ENCODE assay signal across 8 mouse cellular contexts in the genomic region with DNA sequence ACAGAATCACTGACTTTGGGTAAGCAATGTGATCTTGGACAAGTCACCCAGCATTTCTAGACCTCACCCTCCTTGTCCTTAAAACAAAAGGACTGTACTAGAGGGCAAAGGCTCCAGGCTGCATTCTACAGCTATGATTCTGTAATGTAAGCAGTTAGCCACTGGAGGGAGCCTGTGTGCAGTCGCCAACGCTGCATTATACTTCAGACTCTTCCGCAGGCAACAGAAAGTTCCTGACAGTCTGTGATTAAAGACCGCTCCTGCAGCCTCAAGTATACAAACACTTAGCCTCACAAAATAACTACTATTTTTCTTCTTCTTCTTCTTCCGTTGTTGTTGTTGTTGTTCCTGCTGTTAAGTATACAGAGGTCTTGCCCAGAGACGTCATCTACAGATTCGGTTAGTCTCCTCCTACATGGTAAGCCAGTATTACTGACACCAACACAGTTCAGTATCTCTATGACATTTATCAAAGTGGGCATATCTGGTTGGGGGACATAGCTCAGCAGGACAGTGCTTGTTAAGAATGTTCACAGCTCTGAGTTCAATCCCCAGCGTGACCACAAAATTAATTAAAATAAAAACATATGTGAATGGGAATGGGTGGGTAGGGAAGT. TPM values are rescaled to one million over a fixed set of nuclear protein-coding genes. Genes with fewer than 3 reads are reported as not detected.
DNase-seq lines count a peak whose midpoint lies in the region; ATAC-seq lines count a peak whose summit lies in the region.

No protein-coding gene starts in this region.

- H3K4me2 ChIP-seq in stomach, embryonic 14.5 days (replicated peaks; ENCODE audit: low read depth, low read length): peak overlapping the region; percentile 21

- H3K9me3 ChIP-seq in hindbrain, embryonic 10.5 days: no peaks in the 10 kb centered on the region
- H3K9me3 ChIP-seq in stomach, embryonic 14.5 days (ENCODE audit: control insufficient read depth, low read depth, low read length): no peaks in the 10 kb centered on the region

- whole genome bisulfite sequencing in hindbrain, embryonic 10.5 days: 27% methylated on average over 8 of the region's 8 CpGs
- 18% methylated on average over 8 of the region's 8 CpGs for WGBS in stomach, embryonic 14.5 days

- no peak overlapping the region for H3K27ac ChIP-seq in hindbrain, embryonic 10.5 days
- no peak overlapping the region for H3K27ac ChIP-seq in stomach, embryonic 14.5 days (ENCODE audit: low read length)

- H3K9ac ChIP-seq in stomach, embryonic 14.5 days (replicated peaks; ENCODE audit: low read depth, low read length): no peak overlapping the region

- H3K4me1 ChIP-seq in hindbrain, embryonic 10.5 days (replicated peaks): peaks cover 3% of the 10 kb centered on the region
- 0 out of 2 replicates have a peak, but pooled peaks cover 4% of the 10 kb centered on the region for H3K4me1 ChIP-seq in stomach, embryonic 14.5 days (ENCODE audit: control insufficient read depth, insufficient read depth, low read length)

- no peaks in the 10 kb centered on the region; the same call in 1 of the 2 replicates for H3K27me3 ChIP-seq in hindbrain, embryonic 10.5 days (ENCODE audit: insufficient read depth, poor library complexity, severe bottlenecking)
- H3K27me3 ChIP-seq in stomach, embryonic 14.5 days (ENCODE audit: control insufficient read depth, insufficient read depth, low read length): no peaks in the 10 kb centered on the region

- peak; percentile 66; the same call in 1 of the 2 replicates for ATAC-seq in erythroblast, adult 5-6 weeks (replicated peaks; ENCODE audit: low FRiP score, poor library complexity, severe bottlenecking)
- peak; percentile 93 for ATAC-seq in megakaryocyte-erythroid progenitor cell, adult 5-6 weeks (replicated peaks; ENCODE audit: low FRiP score, low TSS enrichment, poor library complexity, severe bottlenecking)
- peak; percentile 18; the same call in 1 of the 2 replicates for ATAC-seq in stomach, embryonic 14.5 days (ENCODE audit: insufficient number of reproducible peaks, insufficient read depth, low FRiP score, low read depth)

- DNase-seq in layer of hippocampus, adult 11-12 months (ENCODE audit: low spot score): peak; percentile 67
- no peak for DNase-seq in layer of hippocampus, adult 9-11 months
- peak; percentile 72 for DNase-seq in adrenal gland, postnatal 10 days
- peak; percentile 57 for DNase-seq in hindbrain, embryonic 10.5 days (ENCODE audit: low spot score)
- peak; percentile 69 to 77 for DNase-seq in left cerebral cortex, postnatal 14 days (ENCODE audit: low spot score in 2 of 2)

- H3K4me3 ChIP-seq in hindbrain, embryonic 10.5 days: peak overlapping the region; percentile 27
- H3K4me3 ChIP-seq in stomach, embryonic 14.5 days (ENCODE audit: low read depth, low read length): 0 out of 2 replicates have a peak overlapping the region, but pooled peaks have one; percentile 1

- H3K36me3 ChIP-seq in hindbrain, embryonic 10.5 days: no peaks in the 10 kb centered on the region
- no peaks in the 10 kb centered on the region for H3K36me3 ChIP-seq in stomach, embryonic 14.5 days (ENCODE audit: control insufficient read depth, insufficient read depth, low read length)

- intact Hi-C loops in left cerebral cortex, postnatal 14 days (cut with DNase I): no loop called here

RNA-seq across cellular contexts. Expression of gene Chrna1, which starts 13.0 kb away (rescaled TPM):
- 1 to 10 TPM in 1 of 2 experiments, under 1 TPM in 1; 0.39 to 1.6 TPM for total RNA-seq in adrenal gland, postnatal 10 days (2021)
- 0.38 and 0.84 TPM in 2 replicates for total RNA-seq in erythroblast, adult 5-6 weeks (2015; ENCODE audit: low replicate concordance)
- total RNA-seq in erythroblast, adult 5-6 weeks (2017; ENCODE audit: low replicate concordance): 0.17 and 1.3 TPM in 2 replicates
- polyA plus RNA-seq in hindbrain, embryonic 10.5 days (2016; fragmentation: Nextera tagmentation; extraction: Ambion mirVana): 0.69 and 1.00 TPM in 2 replicates
- under 1 TPM; 0.07 to 0.19 TPM for total RNA-seq in left cerebral cortex, postnatal 14 days (2021)
- 0.28 TPM in 1 of 2 replicates, not detected in the other for total RNA-seq in megakaryocyte-erythroid progenitor cell, adult 5-6 weeks (2014; fragmentation: Nextera tagmentation)
- not detected in 2 replicates for total RNA-seq in megakaryocyte-erythroid progenitor cell, adult 5-6 weeks (2017)
- 0.07 and 0.11 TPM in 2 replicates for polyA plus RNA-seq in stomach, embryonic 14.5 days (2014; fragmentation: Nextera tagmentation; extraction: Ambion mirVana)

RNA-seq across cellular contexts. Expression of gene Wipf1, which starts 37.6 kb away (rescaled TPM):
- 10 to 100 TPM; 21.1 to 21.3 TPM for total RNA-seq in adrenal gland, postnatal 10 days (2021)
- total RNA-seq in erythroblast, adult 5-6 weeks (2015; ENCODE audit: low replicate concordance): 17.3 and 23.6 TPM in 2 replicates
- 4.5 and 4.7 TPM in 2 replicates for total RNA-seq in erythroblast, adult 5-6 weeks (2017; ENCODE audit: low replicate concordance)
- 8.6 TPM in 2 replicates for polyA plus RNA-seq in hindbrain, embryonic 10.5 days (2016; fragmentation: Nextera tagmentation; extraction: Ambion mirVana)
- total RNA-seq in left cerebral cortex, postnatal 14 days (2021): 1 to 10 TPM; 8.2 to 8.5 TPM
- 7.7 and 14.0 TPM in 2 replicates for total RNA-seq in megakaryocyte-erythroid progenitor cell, adult 5-6 weeks (2014; fragmentation: Nextera tagmentation)
- 3.9 and 9.6 TPM in 2 replicates for total RNA-seq in megakaryocyte-erythroid progenitor cell, adult 5-6 weeks (2017)
- polyA plus RNA-seq in stomach, embryonic 14.5 days (2014; fragmentation: Nextera tagmentation; extraction: Ambion mirVana): 11.5 and 12.0 TPM in 2 replicates

Comparison
In these comparisons a context has a peak if more than half of its experiments do, and no peak if none do; other contexts are left out.
1. ATAC-seq: peak in every context shown above with its lines; median percentile 93 in megakaryocyte-erythroid progenitor cell, adult 5-6 weeks; 66 in erythroblast, adult 5-6 weeks; 18 in stomach, embryonic 14.5 days.